ENCODE assay signal across 8 mouse cellular contexts in the genomic region with DNA sequence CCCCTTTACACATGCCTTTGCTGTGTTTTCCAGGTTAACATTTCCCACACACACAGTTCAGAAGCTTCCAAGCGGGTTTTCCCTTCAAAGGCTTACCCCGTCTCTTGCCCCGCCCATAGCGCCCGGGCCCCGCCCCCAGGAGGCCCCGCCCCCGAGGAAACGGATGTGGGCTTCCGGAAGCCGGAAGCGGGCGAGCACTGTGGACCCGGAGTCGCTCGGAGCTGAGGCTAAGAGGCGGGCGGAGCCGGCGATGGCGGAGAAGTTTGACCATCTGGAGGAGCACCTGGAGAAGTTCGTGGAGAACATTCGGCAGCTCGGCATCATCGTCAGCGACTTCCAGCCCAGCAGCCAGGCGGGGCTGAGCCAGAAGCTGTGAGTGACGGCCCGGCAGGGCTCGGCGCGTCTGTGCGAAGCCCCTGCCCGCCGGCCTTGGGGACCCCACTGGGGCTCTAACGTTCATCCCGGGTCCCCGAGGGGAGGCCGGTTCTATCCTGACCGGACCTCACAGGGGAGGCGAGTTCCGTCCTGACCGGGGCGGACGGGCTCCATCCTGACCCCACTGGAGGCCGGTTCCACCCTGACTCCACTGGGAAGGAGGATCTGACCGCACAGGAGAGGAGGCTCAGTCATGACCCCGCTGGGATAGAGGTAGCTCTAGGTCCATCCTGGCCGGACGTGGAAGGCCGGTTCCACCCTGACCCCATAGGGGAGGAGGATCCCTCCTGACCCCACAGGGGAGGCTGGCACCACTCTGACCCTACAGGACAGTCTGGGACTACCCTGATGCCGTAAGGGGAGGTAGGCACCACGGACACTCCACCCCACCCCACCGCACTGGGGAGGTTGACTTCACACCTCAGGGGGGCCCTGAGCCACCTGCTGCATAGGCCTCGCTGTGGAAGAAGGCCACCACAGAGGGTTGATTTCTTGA. TPM values are rescaled to one million over a fixed set of nuclear protein-coding genes. Genes with fewer than 3 reads are reported as not detected.
DNase-seq lines count a peak whose midpoint lies in the region; ATAC-seq and TF ChIP-seq lines count a peak whose summit lies in the region.

No protein-coding gene starts in this region.

- peaks cover 21% of the 10 kb centered on the region for H3K79me2 ChIP-seq in macrophage (ENCODE audit: inconsistent target)

- TF ChIP-seq CTCF in gastrocnemius, adult 2 months (IDR thresholded peaks at IDR 0.05), result no peak

- DNase-seq in gastrocnemius, adult 2 months, result peak; percentile 90
- peak; percentile 79 to 88 for DNase-seq in left cerebral cortex, adult 18-20 months (ENCODE audit: low spot score in 2 of 2)
- peak; percentile 87 for DNase-seq in right cerebral cortex, adult 18-20 months
- DNase-seq in urinary bladder, postnatal 10 days (ENCODE audit: low spot score), result peak; percentile 43

- peak overlapping the region; percentile 100 for H3K4me2 ChIP-seq in hindbrain, embryonic 16.5 days (ENCODE audit: low read length)

- H3K9me3 ChIP-seq in hindbrain, embryonic 16.5 days (ENCODE audit: control insufficient read depth, low read length), result no peaks in the 10 kb centered on the region

- ATAC-seq in activated CD4-positive, CD25-positive, alpha-beta regulatory T cell, adult 4 months, result peak; percentile 88
- peak; percentile 69 for ATAC-seq in common myeloid progenitor, adult 5-6 weeks (replicated peaks; ENCODE audit: low read depth, poor library complexity, severe bottlenecking)
- ATAC-seq in hindbrain, embryonic 16.5 days, result peak; percentile 98

- peaks cover 14% of the 10 kb centered on the region for H3K4me1 ChIP-seq in hindbrain, embryonic 16.5 days (ENCODE audit: control insufficient read depth, insufficient read depth, low read depth, low read length)

- H3K27me3 ChIP-seq in hindbrain, embryonic 16.5 days (replicated peaks; ENCODE audit: control insufficient read depth, insufficient read depth, low read length), result no peaks in the 10 kb centered on the region

- peak overlapping the region; percentile 87 for H3K27ac ChIP-seq in gastrocnemius, adult 2 months
- H3K27ac ChIP-seq in hindbrain, embryonic 16.5 days (ENCODE audit: low read depth, low read length), result peak overlapping the region; percentile 16; the same call in 1 of the 2 replicates
- peak overlapping the region; percentile 28; the same call in 1 of the 2 replicates for H3K27ac ChIP-seq in macrophage

- WGBS in hindbrain, embryonic 16.5 days, result 1% methylated on average over 55 of the region's 55 CpGs
- WGBS in macrophage (ENCODE audit: missing documents), result 2% methylated on average over 53 of the region's 55 CpGs

- H3K9ac ChIP-seq in hindbrain, embryonic 16.5 days (ENCODE audit: low read depth, low read length), result peak overlapping the region; percentile 87

- intact Hi-C loops in gastrocnemius, adult 2 months (cut with DNase I), result no loop called here

- peak overlapping the region; percentile 80 for H3K4me3 ChIP-seq in gastrocnemius, adult 2 months
- H3K4me3 ChIP-seq in hindbrain, embryonic 16.5 days (ENCODE audit: low read length), result peak overlapping the region; percentile 85
- H3K4me3 ChIP-seq in macrophage (ENCODE audit: inconsistent target), result peak overlapping the region; percentile 95

- peaks cover 21% of the 10 kb centered on the region for H3K36me3 ChIP-seq in hindbrain, embryonic 16.5 days (ENCODE audit: control insufficient read depth, insufficient read depth, low read length)
- peaks cover 21% of the 10 kb centered on the region for H3K36me3 ChIP-seq in macrophage (ENCODE audit: inconsistent target)

RNA-seq across cellular contexts. Expression of a gene that starts 7.8 kb away (rescaled TPM):
- polyA plus RNA-seq in activated CD4-positive, CD25-positive, alpha-beta regulatory T cell, adult 4 months (2017; shearing (Covaris generic)), result 100 to 1,000 TPM; 186 to 216 TPM
- total RNA-seq in common myeloid progenitor, adult 5-6 weeks (2017), result 48.9 and 50.7 TPM in 2 replicates
- 10 to 100 TPM; 11.3 to 11.8 TPM for total RNA-seq in gastrocnemius, adult 2 months (2021)
- polyA plus RNA-seq in hindbrain, embryonic 16.5 days (2015; fragmentation: Nextera tagmentation; extraction: Ambion mirVana), result 135 and 141 TPM in 2 replicates
- total RNA-seq in left cerebral cortex, adult 18-20 months (2021), result 10 to 100 TPM; 43.9 to 54.8 TPM
- total RNA-seq in macrophage (2018; cell fraction: chromatin; rRNA removed), result 10 to 100 TPM; 17.5 to 50.3 (median 33.4) TPM
- 10 to 100 TPM; 49.5 to 91.4 (median 68.5) TPM for total RNA-seq in macrophage (2018; cell fraction: cytosol; rRNA removed)
- total RNA-seq in macrophage (2018; cell fraction: nucleus; rRNA removed), result 10 to 100 TPM; 23.4 to 70.5 (median 42.7) TPM
- polyA plus RNA-seq in macrophage (2018), result 49.1 to 58.0 TPM (median 55.1 TPM) in 3 replicates

Comparison
In these comparisons a context has a peak if more than half of its experiments do, and no peak if none do; other contexts are left out.
1. Peak in every context shown above with its lines: DNase-seq, ATAC-seq, H3K4me3 ChIP-seq and H3K27ac ChIP-seq.
2. H3K27ac ChIP-seq: peak in every context shown above with its lines; median percentile 87 in gastrocnemius, adult 2 months; 28 in macrophage; 16 in hindbrain, embryonic 16.5 days.